Comparison of ENCODE assay signal across 9 mouse cellular contexts in genomic region chr2:170356667-170357374, GRCm38 (mm10).
A peak's percentile ranks its signal among the peaks of the same experiment; 100 is the strongest.
DNase-seq lines count a peak whose midpoint lies in the region; ATAC-seq and TF ChIP-seq lines count a peak whose summit lies in the region.
"Had no signal": no experiment of that assay in that cellular context is flagged by ENCODE, and none has a peak within 500 bp of the region (broad histone marks: within the 10 kb centered on the region; RNA-seq: fewer than 3 reads in every experiment).

No protein-coding gene starts in this region.

- H3K27ac ChIP-seq in ES-Bruce4 (ENCODE audit: insufficient read depth, low read length) = no peak overlapping the region
- no peak overlapping the region for H3K27ac ChIP-seq in bone marrow, adult 2 months (ENCODE audit: control insufficient read depth, insufficient read depth, low read depth, low read length, poor library complexity)
- H3K27ac ChIP-seq in midbrain, postnatal 0 days (ENCODE audit: low read depth, low read length) = no peak overlapping the region
- H3K27ac ChIP-seq: liver, embryonic 14.5 days had no signal

- no peak overlapping the region for H3K4me2 ChIP-seq in midbrain, postnatal 0 days (ENCODE audit: low read depth, low read length, poor library complexity, severe bottlenecking)

- H3K4me1 ChIP-seq in ES-Bruce4 (ENCODE audit: control insufficient read depth, insufficient read depth, low read length) = no peaks in the 10 kb centered on the region
- H3K4me1 ChIP-seq in bone marrow, adult 2 months (ENCODE audit: control insufficient read depth, insufficient read depth, low read length) = no peaks in the 10 kb centered on the region
- no peaks in the 10 kb centered on the region for H3K4me1 ChIP-seq in midbrain, postnatal 0 days (ENCODE audit: insufficient read depth, low read length)

- 0 out of 2 replicates have a peak, but pooled peaks have one; percentile 27 for ATAC-seq in midbrain, postnatal 0 days (ENCODE audit: low FRiP score)
- no peak for ATAC-seq in megakaryocyte-erythroid progenitor cell, adult 5-6 weeks (replicated peaks; ENCODE audit: low FRiP score, low TSS enrichment, poor library complexity, severe bottlenecking)
- ATAC-seq: forebrain, embryonic 14.5 days had no signal

- no peak overlapping the region for H3K9ac ChIP-seq in ES-Bruce4 (ENCODE audit: low read depth, poor library complexity, severe bottlenecking)
- no peak overlapping the region for H3K9ac ChIP-seq in midbrain, postnatal 0 days (replicated peaks; ENCODE audit: low read length, poor library complexity, severe bottlenecking)
- H3K9ac ChIP-seq: liver, embryonic 14.5 days had no signal

- WGBS in bone marrow, adult 2 months = 69% methylated on average over 16 of the region's 16 CpGs
- WGBS in midbrain, postnatal 0 days = 55% methylated on average over 16 of the region's 16 CpGs

- no peaks in the 10 kb centered on the region for H3K27me3 ChIP-seq in ES-Bruce4 (ENCODE audit: control insufficient read depth, insufficient read depth, low read length, poor library complexity, severe bottlenecking)
- H3K27me3 ChIP-seq in midbrain, postnatal 0 days (ENCODE audit: insufficient read depth, low read length) = no peaks in the 10 kb centered on the region

- TF ChIP-seq CTCF in ES-Bruce4 (IDR thresholded peaks at IDR 0.05; ENCODE audit: low read depth, low read length) = peak; percentile 52
- TF ChIP-seq CTCF in bone marrow, adult 2 months (IDR thresholded peaks at IDR 0.05; ENCODE audit: control insufficient read depth, insufficient read depth, low read length) = peak; percentile 53; the same call in 1 of the 2 replicates
- TF ChIP-seq CTCF in midbrain, postnatal 0 days (IDR thresholded peaks at IDR 0.05) = peak; percentile 49

- TF ChIP-seq POLR2A in ES-Bruce4 (IDR thresholded peaks at IDR 0.05; ENCODE audit: insufficient read depth, low read length) = peak; percentile 50
- no peak for TF ChIP-seq POLR2A in bone marrow, adult 2 months (IDR thresholded peaks at IDR 0.05; ENCODE audit: borderline replicate concordance, control insufficient read depth, low read depth, low read length)

- peak; percentile 29 for DNase-seq in kidney, adult 9 months
- no peak for DNase-seq in kidney, adult 11 months
- no peak for DNase-seq in midbrain, postnatal 0 days (ENCODE audit: low spot score)
- DNase-seq in frontal cortex, postnatal 36 days (ENCODE audit: low spot score in 2 of 2) = no peak

- H3K9me3 ChIP-seq in ES-Bruce4 (replicated peaks; ENCODE audit: control insufficient read depth, insufficient read depth, low read length, poor library complexity, severe bottlenecking) = no peaks in the 10 kb centered on the region
- no peaks in the 10 kb centered on the region for H3K9me3 ChIP-seq in midbrain, postnatal 0 days (ENCODE audit: low read length)

- peak overlapping the region; percentile 36 for H3K4me3 ChIP-seq in ES-Bruce4 (ENCODE audit: low read depth, low read length)
- no peak overlapping the region for H3K4me3 ChIP-seq in bone marrow, adult 2 months (replicated peaks; ENCODE audit: control insufficient read depth, low read depth, low read length)
- H3K4me3 ChIP-seq in midbrain, postnatal 0 days (ENCODE audit: low read depth, low read length) = no peak overlapping the region

- TF ChIP-seq EP300 in ES-Bruce4 (IDR thresholded peaks at IDR 0.05; ENCODE audit: insufficient read depth, low read depth, low read length) = 0 out of 2 replicates have a peak, but pooled peaks have one; percentile 2

- no peaks in the 10 kb centered on the region for H3K36me3 ChIP-seq in ES-Bruce4 (ENCODE audit: control insufficient read depth, insufficient read depth, low read length, poor library complexity, severe bottlenecking)
- no peaks in the 10 kb centered on the region for H3K36me3 ChIP-seq in midbrain, postnatal 0 days (ENCODE audit: insufficient read depth, low read length)
